Mouse (Mus musculus): Measurements from ENCODE around the gene Gm17078. TPM values are rescaled to one million over a fixed set of nuclear protein-coding genes. Genes with fewer than 3 reads are reported as not detected.
"Not testable (repeated sequence)": the region's sequence is repeated elsewhere in the genome, so short reads cannot be mapped to it uniquely, and the experiment has no call there.

Gm17078 gene
- not detected in 2 replicates for polyA plus RNA-seq (2015; fragmentation: Nextera tagmentation; extraction: Ambion mirVana)

DNA sequence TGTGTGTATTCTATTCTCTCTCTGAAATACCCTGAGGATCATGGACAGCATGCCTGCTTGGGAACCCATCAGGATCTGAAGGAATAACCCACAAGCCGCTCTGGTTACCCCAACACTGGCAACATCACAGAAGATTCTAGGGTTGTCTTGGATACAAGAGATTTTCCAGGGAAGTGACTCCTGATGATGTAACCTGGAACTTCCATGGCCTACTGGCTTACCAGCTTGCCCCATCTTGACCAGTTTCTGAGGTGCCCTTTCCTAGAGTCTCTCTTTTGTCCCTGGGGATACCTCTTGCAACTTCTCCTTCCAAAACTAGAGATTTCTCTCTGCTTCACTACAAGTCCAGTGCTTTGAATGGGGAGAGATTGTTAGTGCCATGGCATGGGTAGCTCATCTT is at the start of gene Gm17078:
TSS of gene Gm17078 (minus strand) at position 101 of the 400 bp plus-strand sequence.
- Histone ChIP-seq H3K27ac (ENCODE audit: low read length) (no peak within 1 kb of the TSS), H3K9ac (ENCODE audit: low read depth, low read length) (no peak within 1 kb of the TSS), H3K27me3 (ENCODE audit: control insufficient read depth, insufficient read depth, low read depth, low read length) (no peaks in the 10 kb centered on the region), H3K9me3 (replicated peaks; ENCODE audit: control insufficient read depth, low read length, poor library complexity, severe bottlenecking) (no peaks in the 10 kb centered on the region), H3K4me3 (ENCODE audit: low read depth, low read length) (no peak within 1 kb of the TSS), H3K4me1 (ENCODE audit: control insufficient read depth, insufficient read depth, low read length) (no peaks in the 10 kb centered on the region), H3K4me2 (ENCODE audit: low read length) (no peak within 1 kb of the TSS), H3K36me3 (ENCODE audit: control insufficient read depth, insufficient read depth, low read length) (no peaks in the 10 kb centered on the region)
- ATAC-seq = no peak
- 65% methylated on average over 1 of the region's 1 CpGs for WGBS

DNA sequence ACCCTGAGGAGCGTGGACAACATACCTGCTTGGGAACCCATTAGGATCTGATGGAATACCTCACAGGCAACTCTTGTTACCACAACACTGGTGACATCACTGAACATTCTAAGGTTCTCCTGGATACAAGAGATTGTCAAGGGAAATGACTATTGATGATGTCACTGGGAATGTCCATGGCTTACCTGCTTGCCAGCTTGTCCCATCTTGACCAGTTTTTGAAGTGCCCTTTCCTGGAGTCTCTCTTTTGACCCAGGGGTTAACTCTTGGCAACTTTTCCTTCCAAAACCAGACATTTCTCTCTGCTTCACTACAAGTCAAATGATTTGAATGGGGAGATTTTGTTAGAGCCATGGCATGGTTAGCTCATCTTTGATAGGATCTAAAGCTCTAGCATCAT is 24.5 kb upstream of the Gm17078 start, which contains the start of gene Gm4181:
TSS of gene Gm4181 (minus strand) at position 101 of the 400 bp plus-strand sequence.
- H3K27ac ChIP-seq (ENCODE audit: low read length); H3K4me3 ChIP-seq (ENCODE audit: low read depth, low read length); H3K9ac ChIP-seq (ENCODE audit: low read depth, low read length); H3K4me2 ChIP-seq (ENCODE audit: low read length); H3K9me3 ChIP-seq (replicated peaks; ENCODE audit: control insufficient read depth, low read length, poor library complexity, severe bottlenecking); H3K36me3 ChIP-seq (ENCODE audit: control insufficient read depth, insufficient read depth, low read length); ATAC-seq; H3K4me1 ChIP-seq (ENCODE audit: control insufficient read depth, insufficient read depth, low read length); H3K27me3 ChIP-seq (ENCODE audit: control insufficient read depth, insufficient read depth, low read depth, low read length): not testable (repeated sequence)
- WGBS = 89% methylated on average over 1 of the region's 1 CpGs

GRCm38 (mm10) chr14:51632426-51632825 is 21.3 kb upstream of the Gm17078 start:
- not testable (repeated sequence) for H3K4me3 ChIP-seq (ENCODE audit: low read depth, low read length); H3K36me3 ChIP-seq (ENCODE audit: control insufficient read depth, insufficient read depth, low read length); H3K9me3 ChIP-seq (replicated peaks; ENCODE audit: control insufficient read depth, low read length, poor library complexity, severe bottlenecking); H3K9ac ChIP-seq (ENCODE audit: low read depth, low read length); H3K4me2 ChIP-seq (ENCODE audit: low read length); H3K27me3 ChIP-seq (ENCODE audit: control insufficient read depth, insufficient read depth, low read depth, low read length); H3K4me1 ChIP-seq (ENCODE audit: control insufficient read depth, insufficient read depth, low read length); ATAC-seq; H3K27ac ChIP-seq (ENCODE audit: low read length)
- WGBS = 95% methylated on average over 1 of the region's 1 CpGs

DNA sequence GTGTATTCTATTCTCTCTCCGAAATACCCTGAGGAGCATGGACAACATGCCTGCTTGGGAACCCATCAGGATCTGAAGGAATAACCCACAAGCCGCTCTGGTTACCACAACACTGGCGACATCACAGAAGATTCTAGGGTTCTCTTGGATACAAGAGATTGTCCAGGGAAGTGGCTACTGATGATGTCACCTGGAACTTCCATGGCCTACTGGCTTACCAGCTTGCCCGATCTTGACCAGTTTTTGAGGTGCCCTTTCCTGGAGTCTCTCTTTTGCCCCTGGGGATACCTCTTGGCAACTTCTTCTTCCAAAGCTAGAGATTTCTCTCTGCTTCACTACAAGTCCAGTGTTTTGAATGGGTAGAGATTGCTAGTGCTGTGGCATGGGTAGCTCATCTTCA is 19.1 kb downstream of the Gm17078 start, which contains the start of gene Gm17174:
TSS of gene Gm17174 (minus strand) at position 101 of the 400 bp plus-strand sequence.
- H3K9ac ChIP-seq (ENCODE audit: low read depth, low read length); H3K4me2 ChIP-seq (ENCODE audit: low read length); H3K36me3 ChIP-seq (ENCODE audit: control insufficient read depth, insufficient read depth, low read length); H3K27me3 ChIP-seq (ENCODE audit: control insufficient read depth, insufficient read depth, low read depth, low read length); ATAC-seq; H3K4me3 ChIP-seq (ENCODE audit: low read depth, low read length); H3K9me3 ChIP-seq (replicated peaks; ENCODE audit: control insufficient read depth, low read length, poor library complexity, severe bottlenecking); H3K4me1 ChIP-seq (ENCODE audit: control insufficient read depth, insufficient read depth, low read length); H3K27ac ChIP-seq (ENCODE audit: low read length): not testable (repeated sequence)
- WGBS = 95% methylated on average over 4 of the region's 4 CpGs

GRCm38 (mm10) chr14:51573963-51574362 is 37.1 kb downstream of the Gm17078 start, which contains the start of gene Gm17175:
Gm17175 (minus strand) TSS chr14:51574063.
- H3K9me3 ChIP-seq (replicated peaks; ENCODE audit: control insufficient read depth, low read length, poor library complexity, severe bottlenecking); ATAC-seq; H3K4me2 ChIP-seq (ENCODE audit: low read length); H3K4me3 ChIP-seq (ENCODE audit: low read depth, low read length); H3K27me3 ChIP-seq (ENCODE audit: control insufficient read depth, insufficient read depth, low read depth, low read length); H3K27ac ChIP-seq (ENCODE audit: low read length); H3K9ac ChIP-seq (ENCODE audit: low read depth, low read length); H3K36me3 ChIP-seq (ENCODE audit: control insufficient read depth, insufficient read depth, low read length); H3K4me1 ChIP-seq (ENCODE audit: control insufficient read depth, insufficient read depth, low read length): not testable (repeated sequence)
- WGBS = 93% methylated on average over 2 of the region's 2 CpGs

Other genes starting within 250 kb of the Gm17078 start
- gene Gm7247, start 249.6 kb downstream of the Gm17078 start, polyA plus RNA-seq (2015; fragmentation: Nextera tagmentation; extraction: Ambion mirVana) = not detected in 2 replicates
- gene Vmn2r88, start 200.5 kb downstream of the Gm17078 start, polyA plus RNA-seq (2015; fragmentation: Nextera tagmentation; extraction: Ambion mirVana) = not detected in 2 replicates
- gene Vmn2r89, start 159.5 kb downstream of the Gm17078 start, polyA plus RNA-seq (2015; fragmentation: Nextera tagmentation; extraction: Ambion mirVana) = not detected in 2 replicates
- gene Gm5622, start 58.5 kb downstream of the Gm17078 start, polyA plus RNA-seq (2015; fragmentation: Nextera tagmentation; extraction: Ambion mirVana) = not detected in 2 replicates
- gene Gm17175, start 37.2 kb downstream of the Gm17078 start, polyA plus RNA-seq (2015; fragmentation: Nextera tagmentation; extraction: Ambion mirVana) = not detected in 2 replicates
- gene Gm17174, start 19.2 kb downstream of the Gm17078 start, polyA plus RNA-seq (2015; fragmentation: Nextera tagmentation; extraction: Ambion mirVana) = not detected in 2 replicates
- not detected in 2 replicates for gene Gm4181, start 24.4 kb upstream of the Gm17078 start, polyA plus RNA-seq (2015; fragmentation: Nextera tagmentation; extraction: Ambion mirVana)
- not detected in 2 replicates for gene Gm17079, start 84.2 kb upstream of the Gm17078 start, polyA plus RNA-seq (2015; fragmentation: Nextera tagmentation; extraction: Ambion mirVana)
- not detected in 2 replicates for gene Gm5800, start 105.9 kb upstream of the Gm17078 start, polyA plus RNA-seq (2015; fragmentation: Nextera tagmentation; extraction: Ambion mirVana)
- gene Ang4, start 162.3 kb upstream of the Gm17078 start, polyA plus RNA-seq (2015; fragmentation: Nextera tagmentation; extraction: Ambion mirVana) = not detected in 2 replicates
- gene AY358078, start 188.7 kb upstream of the Gm17078 start, polyA plus RNA-seq (2015; fragmentation: Nextera tagmentation; extraction: Ambion mirVana) = not detected in 2 replicates
- gene Ear6, start 242.4 kb upstream of the Gm17078 start, polyA plus RNA-seq (2015; fragmentation: Nextera tagmentation; extraction: Ambion mirVana) = not detected in 2 replicates

Measured in midbrain, embryonic 16.5 days (tissue).